Mouse (Mus musculus): ENCODE measurements at regions not wholly inside any gene's neighbourhood (a gene's known extent, or its start where the extent isn't known, plus 50 kb on each side); places are given as distances from the start of the nearest gene placed in this dataset.

- DNase-seq (ENCODE audit: low spot score): no peak
Measured at GRCm38 (mm10) chr1:151263372-151263771, 53.4 kb downstream of the Gm47996 start.

- DNase-seq (ENCODE audit: low spot score): no peak
Measured at GRCm38 (mm10) chr1:151263830-151264229, 53.9 kb downstream of the Gm47996 start.

- no peak for DNase-seq (ENCODE audit: low spot score)
Measured at GRCm38 (mm10) chr1:151264789-151265188, 54.9 kb downstream of the Gm47996 start.

GRCm38 (mm10) chr1:151265590-151265989 lies 55.7 kb downstream of the Gm47996 start:
- no peak for DNase-seq (ENCODE audit: low spot score)

GRCm38 (mm10) chr1:151266703-151267102 lies 56.8 kb downstream of the Gm47996 start:
- DNase-seq (ENCODE audit: low spot score): no peak

- DNase-seq (ENCODE audit: low spot score): no peak
Measured at GRCm38 (mm10) chr1:151270691-151271090, 60.8 kb downstream of the Gm47996 start.

GRCm38 (mm10) chr1:151274306-151274705 lies 64.4 kb downstream of the Gm47996 start:
- no peak for DNase-seq (ENCODE audit: low spot score)

GRCm38 (mm10) chr1:151275581-151275980 lies 65.7 kb downstream of the Gm47996 start:
- DNase-seq (ENCODE audit: low spot score): no peak

- DNase-seq (ENCODE audit: low spot score): no peak
Measured at GRCm38 (mm10) chr1:151279955-151280354, 64.3 kb upstream of the Ivns1abp start.

- DNase-seq (ENCODE audit: low spot score): no peak
Measured at GRCm38 (mm10) chr1:151285045-151285444, 59.2 kb upstream of the Ivns1abp start.

- DNase-seq (ENCODE audit: low spot score): peak; percentile 4
Measured at GRCm38 (mm10) chr1:151287451-151287850, 56.8 kb upstream of the Ivns1abp start.

- DNase-seq (ENCODE audit: low spot score): no peak
Measured at GRCm38 (mm10) chr1:151289061-151289460, 55.2 kb upstream of the Ivns1abp start.

- DNase-seq (ENCODE audit: low spot score): no peak
Measured at GRCm38 (mm10) chr1:151289493-151290258, 54.6 kb upstream of the Ivns1abp start.

- no peak for DNase-seq (ENCODE audit: low spot score)
Measured at GRCm38 (mm10) chr1:151293311-151294050, 50.8 kb upstream of the Ivns1abp start.
